Mouse (Mus musculus) neural tube, embryonic 13.5 days (tissue): Measurements from ENCODE around the gene Ppp1r14b. TPM values are rescaled to one million over a fixed set of nuclear protein-coding genes. Genes with fewer than 3 reads are reported as not detected.

Source experiments
- ATAC-seq: fragments of 200-750 bp; cut with Nextera tagmentation; 2 replicates; pipeline ENCODE4 v1.8.0; 2017; ENCODE audit warnings: low read depth, mild to moderate bottlenecking, moderate TSS enrichment, moderate library complexity
- H3K27ac ChIP-seq: fragments of 300-500 bp; sonication (generic); replicated peaks from 2 replicates; pipeline ENCODE4 v1.5.1; 2015; ENCODE audit warnings: moderate library complexity, mild to moderate bottlenecking, inconsistent platforms
- H3K27me3 ChIP-seq: fragments of 300-500 bp; sonication (generic); 2 replicates; pipeline ENCODE4 v1.6.1; 2015; ENCODE audit warnings: mild to moderate bottlenecking, inconsistent platforms
- H3K36me3 ChIP-seq: fragments of 300-500 bp; sonication (generic); 2 replicates; pipeline ENCODE4 v1.6.1; 2015; ENCODE audit warnings: mild to moderate bottlenecking, inconsistent platforms
- H3K4me1 ChIP-seq: fragments of 300-500 bp; sonication (generic); replicated peaks from 2 replicates; pipeline ENCODE4 v1.6.1; 2015; ENCODE audit warnings: inconsistent platforms
- H3K4me2 ChIP-seq: fragments of 300-500 bp; sonication (generic); 2 replicates; pipeline ENCODE4 v1.6.1; 2015; ENCODE audit warnings: inconsistent platforms, mild to moderate bottlenecking, moderate library complexity
- H3K4me3 ChIP-seq: fragments of 300-500 bp; sonication (generic); 2 replicates; pipeline ENCODE4 v1.5.1; 2015; ENCODE audit warnings: mild to moderate bottlenecking, inconsistent platforms
- H3K9ac ChIP-seq: fragments of 300-500 bp; sonication (generic); 2 replicates; pipeline ENCODE4 v1.6.1; 2015; ENCODE audit warnings: moderate library complexity, mild to moderate bottlenecking, inconsistent platforms
- H3K9me3 ChIP-seq: fragments of 300-500 bp; sonication (generic); 2 replicates; pipeline ENCODE4 v1.6.1; 2016; ENCODE audit warnings: inconsistent platforms
- WGBS: fragments of 180-500 bp; shearing (Covaris S2); methylation state at CpG from one replicate; pipeline ENCODE4 v1.1.7; 2015; 5-methylcytosine and 5-hydroxymethylcytosine counted together
- polyA plus RNA-seq: library from polyadenylated mRNA; unstranded; fragments of >200 nt; fragmentation: Nextera tagmentation; extraction: Ambion mirVana; gene quantifications from 2 replicates; pipeline ENCODE4 v1.2.1, GENCODE M21; 2015

Gene Ppp1r14b
- polyA plus RNA-seq, 1 experiment from 2014 or later: 211 TPM

- Histone ChIP-seq H3K4me3 (no peak overlapping the region), H3K4me2 (no peak overlapping the region), H3K27me3 (peaks cover 59% of the 10 kb centered on the region), H3K9ac (no peak overlapping the region), H3K27ac (no peak overlapping the region), H3K4me1 (peaks cover 50% of the 10 kb centered on the region), H3K9me3 (no peaks in the 10 kb centered on the region), H3K36me3 (no peaks in the 10 kb centered on the region; the same call in 1 of the 2 replicates)
- no peak for ATAC-seq
- WGBS: 27% methylated on average over 3 of the region's 3 CpGs
These were observed 38.5 kb upstream of the Ppp1r14b start for GRCm38 (mm10) chr19:6936299-6936698.

GRCm38 (mm10) chr19:6937541-6938465 is 37.0 kb upstream of the Ppp1r14b start:
- no peaks in the 10 kb centered on the region; the same call in 1 of the 2 replicates for H3K36me3 ChIP-seq
- peaks cover 54% of the 10 kb centered on the region for H3K4me1 ChIP-seq
- H3K27me3 ChIP-seq: peaks cover 44% of the 10 kb centered on the region
- H3K27ac ChIP-seq: no peak overlapping the region
- ATAC-seq: no peak
- no peaks in the 10 kb centered on the region for H3K9me3 ChIP-seq
- H3K4me3 ChIP-seq: no peak overlapping the region
- 81% methylated on average over 16 of the region's 16 CpGs for WGBS
- H3K4me2 ChIP-seq: 0 out of 2 replicates have a peak overlapping the region, but pooled peaks have one; percentile 4
- H3K9ac ChIP-seq: peak overlapping the region; percentile 47

- Histone ChIP-seq H3K27ac (no peak overlapping the region), H3K4me2 (peak overlapping the region; percentile 99), H3K9me3 (no peaks in the 10 kb centered on the region), H3K36me3 (no peaks in the 10 kb centered on the region; the same call in 1 of the 2 replicates), H3K4me3 (peak overlapping the region; percentile 70), H3K4me1 (peaks cover 47% of the 10 kb centered on the region), H3K9ac (peak overlapping the region; percentile 91), H3K27me3 (peaks cover 29% of the 10 kb centered on the region)
- WGBS: 88% methylated on average over 20 of the region's 20 CpGs
- ATAC-seq: no peak
These were observed 35.4 kb upstream of the Ppp1r14b start for GRCm38 (mm10) chr19:6939106-6940002.

GRCm38 (mm10) chr19:6940396-6941351 is 34.1 kb upstream of the Ppp1r14b start:
- ATAC-seq: peak; percentile 36
- H3K27ac ChIP-seq: peak overlapping the region; percentile 78
- H3K4me3 ChIP-seq: peak overlapping the region; percentile 70
- H3K9ac ChIP-seq: peak overlapping the region; percentile 91
- peak overlapping the region; percentile 99 for H3K4me2 ChIP-seq
- H3K4me1 ChIP-seq: peaks cover 44% of the 10 kb centered on the region
- WGBS: 23% methylated on average over 24 of the region's 29 CpGs
- no peaks in the 10 kb centered on the region for H3K9me3 ChIP-seq
- peaks cover 15% of the 10 kb centered on the region for H3K27me3 ChIP-seq
- H3K36me3 ChIP-seq: peaks cover 4% of the 10 kb centered on the region

- H3K9me3 ChIP-seq: no peaks in the 10 kb centered on the region
- H3K4me2 ChIP-seq: peak within 1 kb of the TSS; percentile 99
- H3K27me3 ChIP-seq: peaks cover 7% of the 10 kb centered on the region; the same call in 1 of the 2 replicates
- ATAC-seq: peak; percentile 88
- peak within 1 kb of the TSS; percentile 96 for H3K27ac ChIP-seq
- peaks cover 44% of the 10 kb centered on the region for H3K4me1 ChIP-seq
- peak within 1 kb of the TSS; percentile 91 for H3K9ac ChIP-seq
- H3K4me3 ChIP-seq: peak within 1 kb of the TSS; percentile 70
- peaks cover 10% of the 10 kb centered on the region for H3K36me3 ChIP-seq
- under 1% methylated on average over 83 of the region's 83 CpGs for WGBS
These were observed 33.2 kb upstream of the Ppp1r14b start, which contains the start of gene Bad for GRCm38 (mm10) chr19:6941372-6942248. Gene Bad, plus strand, starts transcription at chr19:6941861.

- Histone ChIP-seq H3K36me3 (peaks cover 13% of the 10 kb centered on the region), H3K4me1 (peaks cover 44% of the 10 kb centered on the region), H3K27me3 (0 out of 2 replicates have a peak, but pooled peaks cover under 1% of the 10 kb centered on the region), H3K27ac (peak within 1 kb of the TSS; percentile 96), H3K9ac (peak within 1 kb of the TSS; percentile 91), H3K4me2 (peak within 1 kb of the TSS; percentile 99), H3K9me3 (no peaks in the 10 kb centered on the region), H3K4me3 (peak within 1 kb of the TSS; percentile 70)
- ATAC-seq: peak; percentile 82
- WGBS: under 1% methylated on average over 27 of the region's 27 CpGs
These were observed 32.5 kb upstream of the Ppp1r14b start, which contains the start of gene Gpr137 for GRCm38 (mm10) chr19:6942249-6942691. Gene Gpr137, minus strand, starts transcription at chr19:6942480.

GRCm38 (mm10) chr19:6942764-6943163 is 32.0 kb upstream of the Ppp1r14b start:
- H3K36me3 ChIP-seq: peaks cover 13% of the 10 kb centered on the region
- H3K9me3 ChIP-seq: no peaks in the 10 kb centered on the region
- H3K4me1 ChIP-seq: peaks cover 44% of the 10 kb centered on the region
- H3K4me3 ChIP-seq: peak overlapping the region; percentile 70
- no peaks in the 10 kb centered on the region for H3K27me3 ChIP-seq
- peak overlapping the region; percentile 91 for H3K9ac ChIP-seq
- H3K4me2 ChIP-seq: peak overlapping the region; percentile 99
- peak overlapping the region; percentile 96 for H3K27ac ChIP-seq
- ATAC-seq: 0 out of 2 replicates have a peak, but pooled peaks have one; percentile 1
- WGBS: 31% methylated on average over 5 of the region's 5 CpGs

- Histone ChIP-seq H3K9ac (no peak overlapping the region), H3K27me3 (no peaks in the 10 kb centered on the region), H3K36me3 (peaks cover 13% of the 10 kb centered on the region), H3K9me3 (no peaks in the 10 kb centered on the region), H3K4me1 (peaks cover 35% of the 10 kb centered on the region), H3K27ac (no peak overlapping the region), H3K4me3 (no peak overlapping the region), H3K4me2 (no peak overlapping the region)
- ATAC-seq: no peak
- 91% methylated on average over 6 of the region's 6 CpGs for WGBS
These were observed 31.1 kb upstream of the Ppp1r14b start for GRCm38 (mm10) chr19:6943709-6944108.

- WGBS: 58% methylated on average over 4 of the region's 4 CpGs
- Histone ChIP-seq H3K4me1 (peaks cover 27% of the 10 kb centered on the region), H3K9me3 (no peaks in the 10 kb centered on the region), H3K36me3 (peaks cover 13% of the 10 kb centered on the region), H3K4me2 (no peak overlapping the region), H3K27ac (no peak overlapping the region), H3K4me3 (no peak overlapping the region), H3K9ac (no peak overlapping the region), H3K27me3 (no peaks in the 10 kb centered on the region)
- no peak for ATAC-seq
These were observed 27.0 kb upstream of the Ppp1r14b start for GRCm38 (mm10) chr19:6947742-6948141.

GRCm38 (mm10) chr19:6948186-6948585 is 26.6 kb upstream of the Ppp1r14b start:
- H3K27me3 ChIP-seq: no peaks in the 10 kb centered on the region
- 76% methylated on average over 4 of the region's 4 CpGs for WGBS
- ATAC-seq: no peak
- no peak overlapping the region for H3K9ac ChIP-seq
- no peak overlapping the region for H3K27ac ChIP-seq
- peaks cover 13% of the 10 kb centered on the region for H3K36me3 ChIP-seq
- H3K4me2 ChIP-seq: no peak overlapping the region
- no peaks in the 10 kb centered on the region for H3K9me3 ChIP-seq
- H3K4me3 ChIP-seq: no peak overlapping the region
- H3K4me1 ChIP-seq: peaks cover 27% of the 10 kb centered on the region
